20 mouse cellular contexts compared by ENCODE assay signal in genomic region chr5:105824827-105825226, GRCm38 (mm10). TPM values are rescaled to one million over a fixed set of nuclear protein-coding genes. Genes with fewer than 3 reads are reported as not detected.
DNase-seq lines count a peak whose midpoint lies in the region; ATAC-seq and TF ChIP-seq lines count a peak whose summit lies in the region.
"Had no signal": no experiment of that assay in that cellular context is flagged by ENCODE, and none has a peak within 500 bp of the region (broad histone marks: within the 10 kb centered on the region; RNA-seq: fewer than 3 reads in every experiment).

No protein-coding gene starts in this region.

- no peak overlapping the region for H3K4me2 ChIP-seq in lung, postnatal 0 days (replicated peaks; ENCODE audit: low read depth, low read length)
- no peak overlapping the region for H3K4me2 ChIP-seq in liver, embryonic 16.5 days (ENCODE audit: low read depth, low read length)
- H3K4me2 ChIP-seq in stomach, embryonic 15.5 days = no peak overlapping the region
- H3K4me2 ChIP-seq: embryonic facial prominence, embryonic 13.5 days; forebrain, embryonic 15.5 days; heart, embryonic 12.5 days; hindbrain, embryonic 15.5 days; neural tube, embryonic 13.5 days had no signal

- H3K79me2 ChIP-seq in liver, adult 2 months (ENCODE audit: control insufficient read depth, insufficient read depth, low read length) = no peaks in the 10 kb centered on the region

- H3K4me3 ChIP-seq in lung, postnatal 0 days (ENCODE audit: low read depth, low read length) = no peak overlapping the region
- no peak overlapping the region for H3K4me3 ChIP-seq in lung, adult 2 months (replicated peaks; ENCODE audit: extremely low read depth, low read depth, low read length)
- H3K4me3 ChIP-seq in liver, adult 2 months (ENCODE audit: insufficient read depth, low read depth, low read length) = no peak overlapping the region
- no peak overlapping the region for H3K4me3 ChIP-seq in liver, embryonic 16.5 days (ENCODE audit: low read depth, low read length)
- H3K4me3 ChIP-seq in stomach, embryonic 15.5 days (replicated peaks) = no peak overlapping the region
- H3K4me3 ChIP-seq: embryonic facial prominence, embryonic 13.5 days; forebrain, embryonic 15.5 days; heart, embryonic 12.5 days; hindbrain, embryonic 15.5 days; neural tube, embryonic 13.5 days had no signal

- H3K9ac ChIP-seq in lung, postnatal 0 days (replicated peaks; ENCODE audit: low read depth) = no peak overlapping the region
- H3K9ac ChIP-seq in liver, adult 2 months (ENCODE audit: low read depth, low read length) = no peak overlapping the region
- H3K9ac ChIP-seq in liver, embryonic 16.5 days (ENCODE audit: low read depth, low read length) = no peak overlapping the region
- no peak overlapping the region for H3K9ac ChIP-seq in stomach, embryonic 15.5 days
- H3K9ac ChIP-seq: embryonic facial prominence, embryonic 13.5 days; forebrain, embryonic 15.5 days; heart, embryonic 12.5 days; hindbrain, embryonic 15.5 days; neural tube, embryonic 13.5 days had no signal

- H3K27me3 ChIP-seq in lung, postnatal 0 days (replicated peaks; ENCODE audit: insufficient read depth, low read length) = no peaks in the 10 kb centered on the region
- H3K27me3 ChIP-seq in liver, adult 2 months (ENCODE audit: control insufficient read depth, insufficient read depth, low read length) = no peaks in the 10 kb centered on the region
- no peaks in the 10 kb centered on the region for H3K27me3 ChIP-seq in liver, embryonic 16.5 days (ENCODE audit: control insufficient read depth, insufficient read depth, low read depth, low read length)
- H3K27me3 ChIP-seq in stomach, embryonic 15.5 days (replicated peaks) = no peaks in the 10 kb centered on the region
- H3K27me3 ChIP-seq: embryonic facial prominence, embryonic 13.5 days; forebrain, embryonic 15.5 days; hindbrain, embryonic 15.5 days; neural tube, embryonic 13.5 days had no signal

- no peaks in the 10 kb centered on the region for H3K9me3 ChIP-seq in lung, postnatal 0 days (ENCODE audit: low read length)
- H3K9me3 ChIP-seq in liver, embryonic 16.5 days (replicated peaks; ENCODE audit: control insufficient read depth, low read length) = no peaks in the 10 kb centered on the region
- H3K9me3 ChIP-seq in stomach, embryonic 15.5 days = no peaks in the 10 kb centered on the region
- H3K9me3 ChIP-seq: embryonic facial prominence, embryonic 13.5 days; forebrain, embryonic 15.5 days; heart, embryonic 12.5 days; hindbrain, embryonic 15.5 days; neural tube, embryonic 13.5 days had no signal

- 22% methylated on average over 4 of the region's 4 CpGs for WGBS in lung, postnatal 0 days
- 29% methylated on average over 4 of the region's 4 CpGs for WGBS in lung, adult 2 months
- 72% methylated on average over 4 of the region's 4 CpGs for WGBS in liver, adult 2 months
- 27% methylated on average over 4 of the region's 4 CpGs for WGBS in liver, embryonic 16.5 days (ENCODE audit: insufficient replicate concordance)
- WGBS in stomach, embryonic 15.5 days = 28% methylated on average over 4 of the region's 4 CpGs

- peak overlapping the region; percentile 74 for H3K27ac ChIP-seq in lung, postnatal 0 days (ENCODE audit: low read length)
- H3K27ac ChIP-seq in liver, adult 2 months (replicated peaks; ENCODE audit: insufficient read depth, low read depth, low read length) = no peak overlapping the region
- no peak overlapping the region for H3K27ac ChIP-seq in liver, embryonic 16.5 days (ENCODE audit: low read length)
- H3K27ac ChIP-seq in stomach, embryonic 15.5 days = no peak overlapping the region
- H3K27ac ChIP-seq: embryonic facial prominence, embryonic 13.5 days; forebrain, embryonic 15.5 days; hindbrain, embryonic 15.5 days; neural tube, embryonic 13.5 days had no signal

- H3K4me1 ChIP-seq in lung, postnatal 0 days (ENCODE audit: insufficient read depth, low read depth, low read length) = peaks cover 6% of the 10 kb centered on the region; the same call in 1 of the 2 replicates
- H3K4me1 ChIP-seq in lung, adult 2 months (ENCODE audit: control insufficient read depth, insufficient read depth, low read length) = peaks cover 11% of the 10 kb centered on the region
- H3K4me1 ChIP-seq in liver, adult 2 months (ENCODE audit: control insufficient read depth, insufficient read depth, low read length) = peaks cover 15% of the 10 kb centered on the region
- peaks cover 16% of the 10 kb centered on the region for H3K4me1 ChIP-seq in liver, embryonic 16.5 days (ENCODE audit: control insufficient read depth, low read depth, low read length)
- H3K4me1 ChIP-seq in stomach, embryonic 15.5 days = peaks cover 27% of the 10 kb centered on the region

- TF ChIP-seq CTCF in lung, postnatal 0 days (IDR thresholded peaks at IDR 0.05) = no peak
- TF ChIP-seq CTCF in lung, adult 2 months (IDR thresholded peaks at IDR 0.05; ENCODE audit: insufficient read depth, low read length) = no peak
- no peak for TF ChIP-seq CTCF in liver, adult 2 months (IDR thresholded peaks at IDR 0.05; ENCODE audit: low read depth, low read length)

- peak; percentile 52 for DNase-seq in lung, postnatal 0 days (ENCODE audit: low spot score)
- no peak for DNase-seq in lung, adult 2 months
- DNase-seq in liver, adult 2 months (ENCODE audit: extremely low read depth, low read depth, low spot score) = peak; percentile 21
- DNase-seq in thymus, postnatal 10 days (ENCODE audit: low spot score in 2 of 2) = no peak
- no peak for DNase-seq in ovary, adult 18-20 months (ENCODE audit: low spot score)
- DNase-seq: adrenal gland, adult 8-10 months; cerebellum, postnatal 10 days; kidney, adult 11 months; kidney, postnatal 14 days; left cerebral cortex, postnatal 4 days; midbrain, embryonic 14.5 days; thymus, postnatal 36 days had no signal

- no peak for TF ChIP-seq POLR2A in lung, adult 2 months (IDR thresholded peaks at IDR 0.05; ENCODE audit: borderline replicate concordance, extremely low read depth, low read depth, low read length)
- no peak for TF ChIP-seq POLR2A in liver, adult 2 months (IDR thresholded peaks at IDR 0.05; ENCODE audit: extremely low read depth, insufficient read depth, low read length)

- peak; percentile 63 for ATAC-seq in lung, postnatal 0 days
- peak; percentile 59 for ATAC-seq in liver, embryonic 16.5 days (ENCODE audit: low read depth)
- peak; percentile 48; the same call in 1 of the 2 replicates for ATAC-seq in stomach, embryonic 15.5 days (ENCODE audit: insufficient read depth, low FRiP score, low read depth)
- ATAC-seq in CD4-positive, CD25-positive, alpha-beta regulatory T cell, adult 4 months = no peak
- ATAC-seq: forebrain, embryonic 15.5 days had no signal

- 0 out of 2 replicates have a peak, but pooled peaks have one; percentile 34 for TF ChIP-seq EP300 in lung, postnatal 0 days (IDR thresholded peaks at IDR 0.05)

- no peaks in the 10 kb centered on the region for H3K36me3 ChIP-seq in lung, postnatal 0 days (ENCODE audit: insufficient read depth, low read length)
- H3K36me3 ChIP-seq in liver, adult 2 months (ENCODE audit: control insufficient read depth, insufficient read depth, low read length) = no peaks in the 10 kb centered on the region
- no peaks in the 10 kb centered on the region for H3K36me3 ChIP-seq in liver, embryonic 16.5 days (ENCODE audit: control insufficient read depth, insufficient read depth)
- no peaks in the 10 kb centered on the region for H3K36me3 ChIP-seq in stomach, embryonic 15.5 days
- H3K36me3 ChIP-seq: embryonic facial prominence, embryonic 13.5 days; forebrain, embryonic 15.5 days; heart, embryonic 12.5 days; hindbrain, embryonic 15.5 days; neural tube, embryonic 13.5 days had no signal

RNA-seq across cellular contexts. Expression of gene Zfp326, which starts 51.5 kb away (rescaled TPM):
- polyA plus RNA-seq in lung, postnatal 0 days (2015; fragmentation: Nextera tagmentation; extraction: Ambion mirVana) = 28.5 and 31.1 TPM in 2 replicates
- polyA plus RNA-seq in lung, adult 2 months (2012; rRNA removed) = 11.7 and 14.6 TPM in 2 replicates
- total RNA-seq in liver, adult 2 months (2014; rRNA removed) = 7.8 and 11.2 TPM in 2 replicates
- polyA plus RNA-seq in liver, adult 2 months (2012; rRNA removed) = 3.9 and 4.9 TPM in 2 replicates
- 5.1 and 6.2 TPM in 2 replicates for polyA plus RNA-seq in liver, embryonic 16.5 days (2015; fragmentation: Nextera tagmentation; extraction: Ambion mirVana)
- 38.7 and 39.0 TPM in 2 replicates for polyA plus RNA-seq in stomach, embryonic 15.5 days (2015; fragmentation: Nextera tagmentation; extraction: Ambion mirVana)
- 10 to 100 TPM; 12.9 to 19.7 TPM for polyA plus RNA-seq in CD4-positive, CD25-positive, alpha-beta regulatory T cell, adult 4 months (2017; shearing (Covaris generic))

Comparison
In these comparisons a context has a peak if more than half of its experiments do, and no peak if none do; other contexts are left out.
1. DNase-seq: peak in lung, postnatal 0 days (single experiment) and liver, adult 2 months (single experiment); none in lung, adult 2 months (single experiment), thymus, postnatal 10 days (0 of 2) and ovary, adult 18-20 months (single experiment).